Mouse (Mus musculus) left cerebral cortex, adult 2 months (tissue): ENCODE data around the gene AW551984. TPM values are rescaled to one million over a fixed set of nuclear protein-coding genes. Genes with fewer than 3 reads are reported as not detected.

Experiments
- DNase-seq, 2 experiments: peaks; one replicate each; pipeline ENCODE4 v3.0.0; 2021 to 2022; ENCODE audit warnings: low spot score in 2 of 2, mixed read lengths in 1 of 2; ENCODE audit errors: extremely low spot score in 1 of 2
- H3K27ac ChIP-seq: fragments of 200-600 bp; 2 replicates; pipeline ENCODE4 v1.8.1; 2022
- H3K4me3 ChIP-seq: fragments of 200-600 bp; 2 replicates; pipeline ENCODE4 v1.8.1; 2022
- CTCF ChIP-seq: fragments of 200-600 bp; IDR thresholded peaks from 2 replicates; pipeline ENCODE4 v1.8.1; 2022; ENCODE audit warnings: antibody characterized with exemption, mild to moderate bottlenecking, moderate library complexity
- intact Hi-C: fragments of 180-260 bp; cut with DNase I; formaldehyde crosslinking; loops from one replicate; pipeline ENCODE4 v1.15.1; 2025
- total RNA-seq, 2 experiments: library from RNA; stranded (reverse); gene quantifications; 2 replicates each; pipeline ENCODE4 v1.2.3; 2021

AW551984 gene
- total RNA-seq, 2 experiments from 2014 or later, result 4.5 to 9.2 TPM

DNA sequence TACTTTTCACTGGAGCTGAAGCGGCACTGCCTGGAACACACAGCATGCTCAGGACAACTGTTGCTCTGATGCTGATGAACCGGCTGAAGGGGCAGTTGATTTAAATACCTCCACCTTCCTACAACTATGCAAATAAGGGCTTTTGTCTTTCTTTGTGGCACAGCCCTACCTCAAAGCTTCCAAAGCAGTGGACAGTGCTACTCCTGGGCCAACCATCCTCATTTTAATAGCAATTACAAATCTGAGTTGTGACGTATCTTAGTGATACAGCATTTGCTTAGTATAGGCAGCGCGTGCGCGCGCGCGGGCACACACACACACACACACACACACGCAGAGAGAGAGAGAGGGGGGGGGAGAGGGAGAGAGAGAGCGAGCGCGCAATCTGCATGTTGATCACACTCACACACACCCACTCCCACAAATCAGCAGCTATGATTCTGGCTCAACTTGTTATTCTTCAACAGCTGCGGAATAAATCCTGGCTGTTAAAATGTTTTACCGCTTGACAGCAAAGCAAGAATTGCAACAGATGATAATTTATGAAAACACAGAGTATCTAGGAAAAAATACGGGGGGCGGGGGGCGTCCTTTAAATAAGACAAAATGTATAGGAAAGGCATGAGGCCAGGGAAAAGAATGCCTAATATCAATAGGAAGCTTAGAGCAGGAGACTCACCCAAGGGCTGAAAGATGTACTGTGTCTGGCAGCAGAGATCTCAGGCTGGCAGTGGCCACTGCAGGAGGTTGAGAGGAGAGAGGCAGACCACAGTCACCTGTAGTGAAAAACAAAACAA, 1.5 kb downstream of the AW551984 start:
- no peak overlapping the region for H3K27ac ChIP-seq
- intact Hi-C loops, result no loop called here
- DNase-seq, result peak; percentile 14 to 16
- no peak for TF ChIP-seq CTCF
- peak overlapping the region; percentile 26 for H3K4me3 ChIP-seq

DNA sequence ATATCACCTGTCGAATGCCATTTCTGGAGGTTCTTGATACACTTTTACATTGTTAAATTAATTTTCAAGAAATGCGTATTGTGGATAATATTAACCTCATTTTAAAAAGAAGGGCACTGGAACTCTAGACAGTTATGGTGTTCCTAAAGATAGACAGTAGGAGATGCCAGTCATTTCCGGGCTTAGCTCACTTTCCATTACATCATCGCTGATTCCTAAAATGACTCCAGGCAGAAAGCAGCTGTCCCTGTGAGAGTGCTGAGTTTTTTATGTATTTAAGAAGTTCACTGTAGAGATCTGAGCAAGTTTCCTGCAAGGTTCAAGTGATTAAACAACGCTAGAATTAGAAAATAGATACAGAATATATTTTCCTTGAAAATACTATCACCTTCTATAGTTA, 27.2 kb downstream of the AW551984 start:
- DNase-seq, result no peak
- intact Hi-C loops, result no loop called here

DNA sequence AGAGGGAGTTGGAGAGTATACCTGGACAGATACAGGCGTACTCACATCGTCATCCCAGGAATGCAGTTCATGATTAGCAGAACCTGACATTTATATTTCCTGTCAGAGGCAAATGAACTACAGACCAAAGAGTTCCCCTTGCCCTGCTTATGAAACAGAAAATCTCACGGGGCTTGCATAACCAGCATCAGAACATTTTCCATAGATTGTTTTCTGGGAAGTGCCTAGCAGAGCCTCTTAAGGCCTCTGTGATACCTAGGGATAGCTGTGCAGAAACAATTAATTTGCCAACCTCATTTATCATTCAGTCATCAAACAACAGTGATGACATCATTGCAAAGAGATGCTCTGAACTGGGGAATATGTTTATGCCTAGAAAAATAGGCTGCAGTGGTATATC, 28.7 kb downstream of the AW551984 start, which contains the start of gene Olfr959:
Gene Olfr959, minus strand, starts transcription at position 101 of the 400 bp plus-strand sequence.
- no peak for DNase-seq
- TF ChIP-seq CTCF, result no peak
- no peak within 1 kb of the TSS for H3K27ac ChIP-seq
- no peak within 1 kb of the TSS for H3K4me3 ChIP-seq
- intact Hi-C loops, result no loop called here

More for the DNA sequence above, 27.2 kb downstream of the AW551984 start:
- no peak for TF ChIP-seq CTCF
- no peak overlapping the region for H3K27ac ChIP-seq
- no peak overlapping the region for H3K4me3 ChIP-seq

DNA sequence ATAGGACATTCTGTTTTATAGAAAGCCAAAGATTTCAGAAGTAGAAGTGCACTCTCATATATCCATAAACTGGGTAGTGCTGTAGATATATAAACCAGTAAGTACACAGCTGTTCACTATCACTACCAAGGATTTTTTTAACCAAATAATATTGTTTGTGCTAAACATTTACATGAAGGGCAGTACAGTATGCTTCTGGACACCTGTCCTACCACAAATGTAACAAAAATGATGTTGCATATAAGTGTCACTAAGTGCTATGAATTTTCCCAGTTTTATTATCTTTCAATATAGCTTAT, 45.9 kb downstream of the AW551984 start:
- intact Hi-C loops, result no loop called here
- DNase-seq, result no peak
- Histone ChIP-seq H3K4me3 (no peak overlapping the region), H3K27ac (no peak overlapping the region; the same call in 1 of the 2 replicates)
- no peak for TF ChIP-seq CTCF

DNA sequence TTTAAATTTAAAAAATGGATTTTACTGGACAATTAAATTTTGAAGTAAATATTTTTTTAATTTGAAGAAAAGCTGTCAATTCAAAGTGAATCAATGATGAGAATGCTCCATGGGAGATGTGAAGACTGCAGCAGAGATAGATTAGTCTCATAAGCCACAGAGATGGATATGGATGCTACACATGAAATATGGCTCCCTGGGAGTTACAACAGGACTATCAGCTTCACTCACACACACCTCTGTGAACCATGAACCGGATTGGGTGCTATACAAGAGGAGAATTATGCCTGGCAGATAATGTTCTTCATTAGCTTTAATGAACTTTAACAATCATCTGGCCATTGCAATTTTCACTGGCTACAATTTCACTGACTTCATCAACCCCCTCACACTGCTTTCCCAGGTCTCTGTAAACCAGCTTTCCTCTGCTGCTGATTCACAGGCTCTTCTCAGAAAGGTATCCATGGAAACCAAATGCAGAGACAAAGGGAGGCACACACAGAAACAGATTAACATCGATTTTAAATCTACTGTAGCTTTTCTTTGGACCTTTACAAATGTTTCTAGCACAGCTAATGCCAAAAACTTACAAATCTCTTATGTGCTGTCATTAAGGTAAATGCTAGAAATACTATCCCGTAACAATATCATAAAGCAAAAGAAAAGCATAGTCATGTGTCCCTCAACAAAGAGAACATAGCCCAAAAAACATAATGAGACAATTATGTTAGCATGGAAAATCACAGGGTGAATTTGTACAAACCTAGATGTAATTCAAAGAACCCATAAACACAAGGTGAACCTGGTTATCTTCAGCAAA, 46.5 kb downstream of the AW551984 start:
- peak overlapping the region; percentile 49; the same call in 1 of the 2 replicates for H3K27ac ChIP-seq
- DNase-seq, result peak in 1 of 2 experiments; percentile 15
- no peak for TF ChIP-seq CTCF
- no peak overlapping the region for H3K4me3 ChIP-seq
- intact Hi-C loops, result no loop called here

DNA sequence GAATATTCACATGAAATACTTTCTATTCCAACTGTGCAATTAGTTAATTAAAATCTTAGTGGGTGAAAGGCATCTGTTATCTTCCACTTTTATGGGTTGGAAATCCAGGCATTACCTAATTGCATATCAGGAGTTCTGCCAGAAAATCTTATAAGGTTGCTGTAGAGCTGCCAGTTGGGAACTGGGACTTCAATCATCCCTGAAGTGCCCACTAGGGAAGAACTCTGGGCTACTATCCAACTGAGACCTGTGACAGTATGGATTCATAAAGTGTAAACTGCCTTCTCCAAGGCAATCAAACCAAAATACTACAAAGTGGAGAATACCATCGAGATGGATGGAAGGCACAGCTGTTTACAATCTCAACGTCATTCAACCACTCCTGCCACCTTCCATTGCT, 50.3 kb downstream of the AW551984 start, which contains the start of gene Olfr958:
Gene Olfr958, minus strand, starts transcription at position 109 of the 400 bp plus-strand sequence.
- TF ChIP-seq CTCF, result no peak
- no peak for DNase-seq
- H3K27ac ChIP-seq, result no peak within 1 kb of the TSS
- intact Hi-C loops, result no loop called here
- H3K4me3 ChIP-seq, result no peak within 1 kb of the TSS

DNA sequence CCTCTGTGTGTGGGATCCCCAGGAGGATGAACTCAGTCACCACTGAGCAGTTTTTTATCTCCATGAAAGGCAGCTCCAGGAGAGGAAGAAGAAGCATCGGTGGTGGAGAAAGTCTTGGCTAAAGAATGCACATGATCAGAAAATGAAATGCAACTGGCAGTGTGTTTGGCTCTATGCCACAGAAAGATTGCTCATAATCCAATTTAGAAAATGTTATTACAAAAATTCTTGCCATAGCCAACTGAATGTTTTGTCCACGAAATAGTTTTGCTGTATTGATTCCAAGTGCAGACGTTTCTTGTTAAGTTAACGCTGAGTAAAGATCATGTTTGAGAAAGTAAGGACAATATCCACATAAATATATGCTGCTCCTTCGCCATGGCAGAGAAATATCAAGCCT, 53.4 kb downstream of the AW551984 start:
- no peak for DNase-seq
- intact Hi-C loops, result no loop called here
- Histone ChIP-seq H3K4me3 (no peak overlapping the region), H3K27ac (no peak overlapping the region)
- no peak for TF ChIP-seq CTCF

Other genes with a start within 250 kb of the AW551984 start
- not detected for gene Olfr951, start 217.0 kb downstream of the AW551984 start, total RNA-seq
- not detected for gene Olfr952, start 177.3 kb downstream of the AW551984 start, total RNA-seq
- not detected for gene Olfr954, start 147.7 kb downstream of the AW551984 start, total RNA-seq
- not detected for gene Olfr955, start 132.5 kb downstream of the AW551984 start, total RNA-seq
- not detected for gene Olfr44, start 110.4 kb downstream of the AW551984 start, total RNA-seq
- gene Olfr957, start 88.6 kb downstream of the AW551984 start, total RNA-seq, result not detected
- gene Olfr958, start 50.3 kb downstream of the AW551984 start, total RNA-seq, result not detected
- not detected for gene Olfr959, start 28.8 kb downstream of the AW551984 start, total RNA-seq
- gene Olfr148, start 6.3 kb upstream of the AW551984 start, total RNA-seq, result not detected
- not detected for gene Olfr960, start 17.0 kb upstream of the AW551984 start, total RNA-seq
- not detected for gene Olfr961, start 40.7 kb upstream of the AW551984 start, total RNA-seq
- not detected for gene Olfr963, start 62.8 kb upstream of the AW551984 start, total RNA-seq
- gene Olfr149, start 102.7 kb upstream of the AW551984 start, total RNA-seq, result not detected
- not detected for gene Olfr965, start 107.0 kb upstream of the AW551984 start, total RNA-seq
- gene Olfr150, start 126.6 kb upstream of the AW551984 start, total RNA-seq, result not detected
- not detected for gene Olfr967, start 141.8 kb upstream of the AW551984 start, total RNA-seq
- gene Olfr968, start 178.8 kb upstream of the AW551984 start, total RNA-seq, result not detected
- not detected for gene Olfr969, start 186.5 kb upstream of the AW551984 start, total RNA-seq
- gene Olfr970, start 204.5 kb upstream of the AW551984 start, total RNA-seq, result not detected
- not detected for gene Olfr971, start 232.5 kb upstream of the AW551984 start, total RNA-seq